Mouse (Mus musculus) spleen, adult 18-20 months (tissue): Measurements from ENCODE around the gene Trim41.
"Not testable (repeated sequence)": the region's sequence is repeated elsewhere in the genome, so short reads cannot be mapped to it uniquely, and the experiment has no call there.

Source experiments
- DNase-seq, 2 experiments: peaks; one replicate each; pipeline ENCODE4 v3.0.0; 2022; ENCODE audit warnings: mixed read lengths in 2 of 2

Gene Trim41

GRCm38 (mm10) chr11:48837310-48838180 is 20.4 kb upstream of the Trim41 start:
- DNase-seq: peak; percentile 63 to 73

GRCm38 (mm10) chr11:48836990-48837309 is 19.8 kb upstream of the Trim41 start:
- DNase-seq: no peak

GRCm38 (mm10) chr11:48835923-48836322 is 18.8 kb upstream of the Trim41 start:
- DNase-seq: no peak

GRCm38 (mm10) chr11:48833731-48834639 is 16.8 kb upstream of the Trim41 start:
- peak; percentile 82 to 91 for DNase-seq

- no peak for DNase-seq
Observed at GRCm38 (mm10) chr11:48833078-48833730, 16.1 kb upstream of the Trim41 start.

GRCm38 (mm10) chr11:48831273-48831672 is 14.1 kb upstream of the Trim41 start:
- no peak for DNase-seq

- DNase-seq: no peak
Observed at GRCm38 (mm10) chr11:48830279-48830678, 13.1 kb upstream of the Trim41 start.

- DNase-seq: no peak
Observed at GRCm38 (mm10) chr11:48827926-48828325, 10.8 kb upstream of the Trim41 start.

- no peak for DNase-seq
Observed at GRCm38 (mm10) chr11:48826752-48827096, 9.6 kb upstream of the Trim41 start.

- DNase-seq: not testable (repeated sequence)
Observed at GRCm38 (mm10) chr11:48825979-48826751, 9.0 kb upstream of the Trim41 start, which contains the start of the genes Trim7 and Gm12184. Gene Trim7 (plus strand): TSS chr11:48826140. Gene Gm12184 (minus strand): TSS chr11:48826655.

GRCm38 (mm10) chr11:48824311-48824830 is 7.2 kb upstream of the Trim41 start:
- DNase-seq: no peak

GRCm38 (mm10) chr11:48823536-48823972 is 6.4 kb upstream of the Trim41 start:
- peak; percentile 56 to 72 for DNase-seq

- no peak for DNase-seq
Observed at GRCm38 (mm10) chr11:48822768-48823512, 5.8 kb upstream of the Trim41 start.

GRCm38 (mm10) chr11:48821299-48821698 is 4.1 kb upstream of the Trim41 start:
- not testable (repeated sequence) for DNase-seq

- no peak for DNase-seq
Observed at GRCm38 (mm10) chr11:48820308-48820674, 3.1 kb upstream of the Trim41 start.

GRCm38 (mm10) chr11:48819614-48820307 is 2.6 kb upstream of the Trim41 start:
- DNase-seq: no peak

GRCm38 (mm10) chr11:48818346-48818745 is 1.2 kb upstream of the Trim41 start:
- DNase-seq: peak; percentile 64 to 79

- DNase-seq: no peak
Observed at GRCm38 (mm10) chr11:48817794-48818193, 641 bp upstream of the Trim41 start.

GRCm38 (mm10) chr11:48816281-48816781 is 822 bp downstream of the Trim41 start:
- DNase-seq: peak; percentile 38 to 39

GRCm38 (mm10) chr11:48815851-48816250 is 1.3 kb downstream of the Trim41 start:
- DNase-seq: no peak
